Mouse (Mus musculus) liver, postnatal 0 days (tissue): Measurements from ENCODE around the gene Oxt. TPM values are rescaled to one million over a fixed set of nuclear protein-coding genes. Genes with fewer than 3 reads are reported as not detected.

Experiments used
- ATAC-seq: fragments of 200-750 bp; cut with Nextera tagmentation; 2 replicates; pipeline ENCODE4 v1.8.0; 2017; ENCODE audit warnings: mild to moderate bottlenecking, moderate library complexity
- DNase-seq: peaks from one replicate; pipeline ENCODE4 v3.0.0-alpha.2; 2016
- H3K27ac ChIP-seq: fragments of 300-500 bp; sonication (generic); 2 replicates; pipeline ENCODE4 v1.5.1; 2014; ENCODE audit warnings: antibody characterized with exemption, moderate library complexity, mild to moderate bottlenecking, low read depth
- H3K27me3 ChIP-seq: fragments of 300-500 bp; sonication (generic); 2 replicates; pipeline ENCODE4 v1.6.1; 2014; ENCODE audit warnings: low read length, control low read depth, mixed read lengths; ENCODE audit not compliant: insufficient read depth
- H3K36me3 ChIP-seq: fragments of 300-500 bp; sonication (generic); replicated peaks from 2 replicates; pipeline ENCODE4 v1.6.1; 2014; ENCODE audit warnings: mild to moderate bottlenecking, control low read depth, low read length, moderate library complexity, mixed read lengths; ENCODE audit not compliant: insufficient read depth
- H3K4me1 ChIP-seq: fragments of 300-500 bp; sonication (generic); 2 replicates; pipeline ENCODE4 v1.6.1; 2014; ENCODE audit warnings: antibody characterized with exemption, mild to moderate bottlenecking, control low read depth; ENCODE audit not compliant: insufficient read depth
- H3K4me2 ChIP-seq: fragments of 300-500 bp; sonication (generic); 2 replicates; pipeline ENCODE4 v1.6.1; 2014; ENCODE audit warnings: low read depth, mild to moderate bottlenecking, low read length, moderate library complexity, mixed read lengths
- H3K4me3 ChIP-seq: fragments of 300-500 bp; sonication (generic); 2 replicates; pipeline ENCODE4 v1.5.1; 2014; ENCODE audit warnings: low read depth, low read length
- H3K9ac ChIP-seq: fragments of 300-500 bp; sonication (generic); replicated peaks from 2 replicates; pipeline ENCODE4 v1.6.1; 2014; ENCODE audit warnings: mild to moderate bottlenecking, moderate library complexity
- H3K9me3 ChIP-seq: fragments of 300-500 bp; sonication (generic); 2 replicates; pipeline ENCODE4 v1.6.1; 2016; ENCODE audit warnings: mild to moderate bottlenecking, control low read depth, low read length, mixed read lengths
- CTCF ChIP-seq: sonication (generic); IDR thresholded peaks from 2 replicates; pipeline ENCODE4 v1.5.1; 2016; ENCODE audit warnings: antibody characterized with exemption, low read depth
- EP300 ChIP-seq: IDR thresholded peaks from 2 replicates; pipeline ENCODE4 v1.6.1; 2016; ENCODE audit warnings: antibody characterized with exemption, low read depth, mild to moderate bottlenecking
- WGBS: fragments of 180-500 bp; shearing (Covaris S2); extraction: QIAGEN DNeasy Blood & Tissue Kit; methylation state at CpG from one replicate; pipeline ENCODE4 v1.1.7; 2014; ENCODE audit not compliant: insufficient replicate concordance; 5-methylcytosine and 5-hydroxymethylcytosine counted together
- polyA plus RNA-seq: library from polyadenylated mRNA; unstranded; fragments of >200 nt; fragmentation: Nextera tagmentation; extraction: Ambion mirVana; gene quantifications from 2 replicates; pipeline ENCODE4 v1.2.1, GENCODE M21; 2015

Oxt gene
- not detected in 2 replicates for polyA plus RNA-seq

DNA sequence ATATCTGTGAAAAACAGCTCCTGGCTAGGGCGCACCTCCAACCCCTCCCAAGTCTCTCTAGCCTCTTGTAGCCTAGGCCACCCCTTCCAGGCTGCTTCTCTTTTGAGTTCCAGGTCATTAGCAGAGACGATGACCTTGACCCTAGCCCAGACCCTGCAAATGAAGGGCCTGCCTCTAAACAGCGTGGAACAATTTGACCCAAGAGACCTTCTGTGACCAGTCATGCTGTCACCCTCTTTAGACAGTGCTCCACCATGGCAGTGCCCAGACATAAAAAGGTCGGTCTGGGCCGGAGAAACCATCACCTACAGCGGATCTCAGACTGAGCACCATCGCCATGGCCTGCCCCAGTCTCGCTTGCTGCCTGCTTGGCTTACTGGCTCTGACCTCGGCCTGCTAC lies at the start of gene Oxt:
TSS of gene Oxt (plus strand) at position 301 of the 400 bp plus-strand sequence.
- DNase-seq (no peak), ATAC-seq (no peak)
- TF ChIP-seq CTCF (no peak), EP300 (no peak)
- Histone ChIP-seq H3K9ac (no peak within 1 kb of the TSS; the same call in 1 of the 2 replicates), H3K4me1 (peaks cover 11% of the 10 kb centered on the region; the same call in 1 of the 2 replicates), H3K36me3 (no peaks in the 10 kb centered on the region), H3K27ac (no peak within 1 kb of the TSS), H3K4me2 (peak within 1 kb of the TSS; percentile 57), H3K9me3 (no peaks in the 10 kb centered on the region), H3K27me3 (peaks cover 55% of the 10 kb centered on the region), H3K4me3 (peak within 1 kb of the TSS; percentile 32)
- 55% methylated on average over 9 of the region's 9 CpGs for WGBS

DNA sequence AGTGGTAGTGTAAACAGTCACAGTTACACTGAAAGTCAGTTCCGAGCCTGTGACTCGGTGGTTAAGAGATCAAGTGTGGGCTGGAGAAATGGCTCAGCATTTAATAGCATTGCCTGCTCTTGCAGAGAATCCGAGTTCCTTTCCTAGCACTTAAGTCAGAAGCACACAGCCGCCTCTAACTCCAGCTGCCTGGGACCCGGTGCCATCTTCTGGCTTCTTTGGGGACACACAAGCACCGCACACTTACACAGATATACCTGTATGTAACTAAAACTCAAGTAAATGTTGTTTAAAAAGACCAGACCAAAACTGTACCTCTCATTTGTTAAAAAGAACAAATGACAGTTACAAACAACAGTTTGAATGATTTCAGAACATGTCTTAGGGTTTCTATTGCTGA lies 47.5 kb upstream of the Oxt start:
- Histone ChIP-seq H3K9ac (no peak overlapping the region), H3K36me3 (peaks cover 16% of the 10 kb centered on the region), H3K4me3 (no peak overlapping the region), H3K4me1 (no peaks in the 10 kb centered on the region), H3K9me3 (no peaks in the 10 kb centered on the region), H3K4me2 (no peak overlapping the region), H3K27ac (no peak overlapping the region), H3K27me3 (no peaks in the 10 kb centered on the region)
- DNase-seq (no peak), ATAC-seq (no peak)
- 89% methylated on average over 6 of the region's 6 CpGs for WGBS
- TF ChIP-seq EP300 (no peak), CTCF (no peak)

DNA sequence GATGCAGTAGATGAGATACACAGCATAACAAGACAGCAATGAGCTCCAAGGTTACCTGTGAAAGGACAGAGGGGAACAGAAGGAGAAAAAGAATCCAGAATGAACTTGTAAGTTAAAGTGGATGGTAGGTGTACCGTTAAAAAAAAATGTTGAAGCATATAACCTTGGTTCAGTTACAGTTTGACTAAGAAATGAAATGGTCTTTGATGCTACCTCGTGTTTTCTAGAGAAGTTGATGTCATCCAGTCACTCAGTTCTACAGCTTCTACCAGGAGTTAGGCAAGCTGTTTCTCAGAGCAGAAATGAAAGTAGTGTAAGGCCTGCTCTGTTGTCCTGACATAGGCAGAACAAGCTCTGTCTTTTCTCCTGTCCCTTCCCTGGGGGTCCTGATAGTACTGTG lies 46.7 kb upstream of the Oxt start:
- Histone ChIP-seq H3K27ac (no peak overlapping the region), H3K4me1 (no peaks in the 10 kb centered on the region), H3K4me2 (no peak overlapping the region), H3K9ac (no peak overlapping the region), H3K4me3 (no peak overlapping the region), H3K9me3 (no peaks in the 10 kb centered on the region), H3K36me3 (peaks cover 18% of the 10 kb centered on the region), H3K27me3 (no peaks in the 10 kb centered on the region)
- DNase-seq = no peak
- TF ChIP-seq EP300 = no peak
- no peak for TF ChIP-seq CTCF
- ATAC-seq = no peak
- 87% methylated on average over 2 of the region's 2 CpGs for WGBS

DNA sequence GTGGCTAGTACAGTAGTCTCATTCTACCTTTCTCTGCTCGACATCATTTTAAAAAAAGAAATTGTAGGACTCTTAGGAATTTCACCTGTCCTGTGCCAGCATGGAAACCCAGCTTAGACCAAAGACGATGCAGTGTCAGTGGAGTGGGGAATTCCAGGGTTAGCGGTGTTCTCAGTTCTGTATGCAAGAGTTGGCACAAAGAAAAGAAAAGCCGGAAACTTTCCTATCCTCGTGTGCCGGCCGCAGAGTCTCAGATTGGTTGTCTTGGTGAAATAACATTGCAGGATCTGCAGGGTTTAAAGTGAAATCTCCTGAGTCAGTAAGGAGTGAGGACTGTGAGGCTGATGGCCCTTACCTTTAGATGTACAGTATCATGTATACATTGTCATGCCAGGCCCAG lies 46.0 kb upstream of the Oxt start:
- H3K27me3 ChIP-seq = no peaks in the 10 kb centered on the region
- no peaks in the 10 kb centered on the region for H3K4me1 ChIP-seq
- no peak overlapping the region for H3K9ac ChIP-seq
- H3K4me2 ChIP-seq = no peak overlapping the region
- no peak overlapping the region for H3K4me3 ChIP-seq
- H3K27ac ChIP-seq = no peak overlapping the region
- no peaks in the 10 kb centered on the region for H3K9me3 ChIP-seq
- H3K36me3 ChIP-seq = peaks cover 20% of the 10 kb centered on the region
- TF ChIP-seq CTCF (no peak), EP300 (no peak)
- ATAC-seq (no peak), DNase-seq (no peak)
- WGBS = 90% methylated on average over 7 of the region's 7 CpGs

DNA sequence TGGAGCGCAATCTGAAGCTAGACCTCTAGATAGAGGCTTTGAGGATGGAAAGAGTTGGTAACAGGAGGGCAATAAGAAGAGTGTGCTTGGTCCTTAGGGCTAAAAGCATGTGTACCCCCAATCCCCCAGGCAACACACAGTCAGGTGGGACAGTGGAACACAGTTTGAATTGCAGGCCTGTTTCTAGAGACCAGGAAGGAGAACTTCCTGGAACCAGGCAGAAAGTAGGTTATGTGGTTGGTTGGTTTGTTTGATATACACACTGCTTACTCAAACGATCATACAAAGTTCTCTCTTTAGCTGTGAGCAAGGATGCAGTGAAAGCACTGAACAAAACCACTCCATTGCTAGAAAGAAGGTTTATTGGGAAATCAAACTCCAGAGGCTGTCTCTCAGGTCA lies 43.8 kb upstream of the Oxt start:
- Histone ChIP-seq H3K27me3 (no peaks in the 10 kb centered on the region), H3K27ac (no peak overlapping the region), H3K4me2 (no peak overlapping the region), H3K9me3 (no peaks in the 10 kb centered on the region), H3K4me1 (no peaks in the 10 kb centered on the region), H3K4me3 (no peak overlapping the region), H3K9ac (no peak overlapping the region), H3K36me3 (peaks cover 28% of the 10 kb centered on the region)
- 65% methylated on average over 2 of the region's 2 CpGs for WGBS
- no peak for ATAC-seq
- TF ChIP-seq CTCF = no peak
- no peak for TF ChIP-seq EP300
- DNase-seq = no peak

DNA sequence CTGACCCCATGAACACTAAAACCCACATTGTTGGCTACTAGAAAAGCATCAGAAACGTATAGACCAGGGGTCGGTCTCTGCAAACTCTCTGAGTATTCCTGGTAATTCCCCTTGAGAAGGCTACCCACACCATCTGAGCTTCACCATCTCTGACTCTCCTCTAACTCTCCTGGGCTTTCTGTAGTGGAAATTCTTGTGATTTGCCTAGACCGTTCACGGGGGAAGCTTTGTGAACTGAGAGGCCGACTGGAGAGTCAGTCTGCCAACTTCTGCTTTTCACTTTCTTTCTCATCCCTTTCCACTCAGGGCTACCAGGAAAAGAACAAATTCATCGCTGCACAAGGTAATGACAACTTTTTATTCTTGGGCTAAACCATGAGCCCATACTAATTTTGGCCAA lies 41.0 kb upstream of the Oxt start:
- Histone ChIP-seq H3K4me1 (no peaks in the 10 kb centered on the region), H3K36me3 (peaks cover 42% of the 10 kb centered on the region), H3K4me3 (no peak overlapping the region), H3K27ac (no peak overlapping the region), H3K9ac (no peak overlapping the region), H3K27me3 (no peaks in the 10 kb centered on the region), H3K9me3 (no peaks in the 10 kb centered on the region), H3K4me2 (no peak overlapping the region)
- 68% methylated on average over 6 of the region's 6 CpGs for WGBS
- DNase-seq = no peak
- no peak for ATAC-seq
- TF ChIP-seq CTCF (no peak), EP300 (no peak)

DNA sequence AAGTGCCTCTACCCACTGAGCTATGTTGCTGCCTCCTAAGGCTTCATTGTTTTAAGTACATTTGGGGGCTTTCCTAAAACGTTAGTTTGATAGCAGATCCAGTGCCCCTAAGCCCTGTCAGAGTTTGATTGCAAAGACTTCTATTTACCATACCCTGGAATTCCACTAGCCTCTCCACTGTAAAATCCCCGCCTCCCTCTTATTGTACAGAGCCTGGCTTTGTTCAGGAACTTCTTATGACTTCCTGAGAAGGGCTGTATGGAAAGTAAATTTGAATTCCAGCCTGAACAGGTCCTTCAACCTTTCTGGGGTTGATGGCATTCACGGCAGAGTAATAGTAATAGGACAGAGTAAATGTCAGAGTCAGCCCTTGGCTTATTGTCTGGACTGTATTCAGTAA lies 39.1 kb upstream of the Oxt start:
- no peak overlapping the region for H3K27ac ChIP-seq
- ATAC-seq = no peak
- no peaks in the 10 kb centered on the region for H3K27me3 ChIP-seq
- H3K4me3 ChIP-seq = no peak overlapping the region
- H3K9me3 ChIP-seq = no peaks in the 10 kb centered on the region
- no peak for TF ChIP-seq CTCF
- TF ChIP-seq EP300 = no peak
- H3K36me3 ChIP-seq = peaks cover 57% of the 10 kb centered on the region
- H3K4me1 ChIP-seq = no peaks in the 10 kb centered on the region
- H3K9ac ChIP-seq = no peak overlapping the region
- no peak for DNase-seq
- no peak overlapping the region for H3K4me2 ChIP-seq
- 75% methylated on average over 3 of the region's 3 CpGs for WGBS
